Mouse (Mus musculus) ES-Bruce4 (cell line): ENCODE results near the gene Rsph1. TPM values are rescaled to one million over a fixed set of nuclear protein-coding genes. Genes with fewer than 3 reads are reported as not detected.

Experiments
- H3K27ac ChIP-seq: 2 replicates; pipeline ENCODE4 v1.5.1; 2012; ENCODE audit warnings: low read length, inconsistent platforms; ENCODE audit not compliant: insufficient read depth
- H3K27me3 ChIP-seq: 2 replicates; pipeline ENCODE4 v1.6.1; 2012; ENCODE audit warnings: mild to moderate bottlenecking, low read length, inconsistent platforms; ENCODE audit not compliant: control insufficient read depth, poor library complexity, insufficient read depth, severe bottlenecking
- H3K36me3 ChIP-seq: 2 replicates; pipeline ENCODE4 v1.6.1; 2012; ENCODE audit warnings: inconsistent platforms, mild to moderate bottlenecking, low read length, moderate library complexity; ENCODE audit not compliant: control insufficient read depth, poor library complexity, insufficient read depth, severe bottlenecking
- H3K4me1 ChIP-seq: one replicate; pipeline ENCODE4 v1.8.1; 2011; ENCODE audit warnings: low read length; ENCODE audit not compliant: control insufficient read depth, insufficient read depth
- H3K4me3 ChIP-seq: 2 replicates; pipeline ENCODE4 v1.5.1; 2011; ENCODE audit warnings: low read depth, mild to moderate bottlenecking, low read length
- H3K9ac ChIP-seq: 2 replicates; pipeline ENCODE4 v1.6.1; 2012; ENCODE audit warnings: low read depth, mild to moderate bottlenecking, inconsistent platforms; ENCODE audit not compliant: poor library complexity, severe bottlenecking
- H3K9me3 ChIP-seq: replicated peaks from 2 replicates; pipeline ENCODE4 v1.6.1; 2012; ENCODE audit warnings: mild to moderate bottlenecking, low read length, inconsistent platforms; ENCODE audit not compliant: control insufficient read depth, poor library complexity, insufficient read depth, severe bottlenecking
- CTCF ChIP-seq: IDR thresholded peaks from one replicate; pipeline ENCODE4 v1.8.1; 2011; ENCODE audit warnings: low read depth, low read length
- EP300 ChIP-seq: IDR thresholded peaks from 2 replicates; pipeline ENCODE4 v1.6.1; 2011; ENCODE audit warnings: low read depth, low read length; ENCODE audit not compliant: insufficient read depth
- POLR2A ChIP-seq: IDR thresholded peaks from one replicate; pipeline ENCODE4 v1.8.1; 2011; ENCODE audit warnings: low read length; ENCODE audit not compliant: insufficient read depth
- polyA plus RNA-seq: library from polyadenylated mRNA; stranded (reverse); fragments of >200 nt; gene quantifications from 2 replicates; pipeline ENCODE4 v1.2.4, GENCODE M21; 2011; ENCODE audit warnings: low read depth; ENCODE audit not compliant: missing spikeins, insufficient read depth, insufficient read length

Rsph1 gene
- polyA plus RNA-seq, 1 experiment, result 11.5 TPM

DNA sequence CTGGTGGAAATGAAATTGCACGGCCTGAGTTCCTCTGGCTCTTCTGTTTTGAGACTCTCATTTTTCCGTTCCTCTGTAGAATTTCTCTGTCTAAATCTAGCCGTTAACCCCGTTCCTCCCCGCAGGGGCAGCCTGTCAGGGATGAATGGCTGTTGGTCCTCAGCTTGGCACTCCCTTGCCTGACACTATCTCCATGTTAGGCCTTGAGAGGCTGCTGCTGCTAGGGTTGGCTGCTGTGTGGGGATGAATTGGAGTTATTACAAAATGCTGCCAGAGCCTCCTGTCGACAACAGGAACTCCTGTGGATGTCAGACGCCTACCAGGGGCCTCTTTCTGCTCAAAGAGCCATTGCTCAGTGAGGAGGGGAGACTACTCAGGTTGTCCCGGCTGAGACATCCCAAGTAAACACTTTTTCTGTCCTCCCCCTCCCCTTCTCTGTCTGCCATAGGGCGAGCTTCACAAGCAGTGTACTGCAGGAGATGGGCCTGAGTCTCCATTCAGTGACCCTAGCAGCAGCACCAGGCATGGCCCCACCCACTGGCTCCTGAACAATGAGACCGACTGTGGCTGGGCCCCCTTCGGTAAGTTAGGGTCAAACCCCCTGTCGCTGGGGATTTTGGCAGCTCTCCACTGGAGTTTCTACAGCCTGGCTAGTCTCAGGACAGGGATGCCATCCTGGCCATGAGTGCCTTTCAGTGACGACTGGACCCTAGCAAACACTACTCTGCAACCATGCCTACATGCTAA is 38.0 kb upstream of the Rsph1 start:
- Histone ChIP-seq H3K27ac (no peak overlapping the region), H3K27me3 (no peaks in the 10 kb centered on the region), H3K9ac (no peak overlapping the region), H3K4me1 (no peaks in the 10 kb centered on the region), H3K9me3 (no peaks in the 10 kb centered on the region), H3K36me3 (no peaks in the 10 kb centered on the region), H3K4me3 (no peak overlapping the region)
- no peak for TF ChIP-seq POLR2A
- no peak for TF ChIP-seq CTCF
- TF ChIP-seq EP300, result no peak

DNA sequence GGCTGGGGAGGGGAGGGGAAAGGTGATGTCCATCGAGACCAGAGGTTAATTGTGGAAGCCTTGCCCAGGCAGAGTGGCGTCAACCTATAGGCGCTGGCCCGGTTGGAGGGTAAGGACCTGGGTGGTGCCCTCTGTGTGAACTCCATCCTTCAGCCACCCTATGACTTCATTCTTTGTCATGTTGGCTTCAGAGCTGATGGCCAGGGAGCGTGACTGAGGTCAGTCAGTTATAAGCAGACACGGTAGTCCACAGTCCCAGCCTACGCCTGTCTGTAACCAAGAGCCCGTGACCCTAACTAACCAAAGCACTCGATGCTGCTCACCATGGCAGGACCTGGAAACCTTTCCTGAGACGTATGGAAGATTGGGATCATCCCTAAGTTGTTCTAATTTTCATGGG is 35.5 kb upstream of the Rsph1 start:
- Histone ChIP-seq H3K9ac (no peak overlapping the region), H3K4me3 (no peak overlapping the region), H3K4me1 (peaks cover 3% of the 10 kb centered on the region), H3K36me3 (no peaks in the 10 kb centered on the region), H3K9me3 (no peaks in the 10 kb centered on the region), H3K27ac (no peak overlapping the region), H3K27me3 (no peaks in the 10 kb centered on the region)
- TF ChIP-seq POLR2A, result no peak

DNA sequence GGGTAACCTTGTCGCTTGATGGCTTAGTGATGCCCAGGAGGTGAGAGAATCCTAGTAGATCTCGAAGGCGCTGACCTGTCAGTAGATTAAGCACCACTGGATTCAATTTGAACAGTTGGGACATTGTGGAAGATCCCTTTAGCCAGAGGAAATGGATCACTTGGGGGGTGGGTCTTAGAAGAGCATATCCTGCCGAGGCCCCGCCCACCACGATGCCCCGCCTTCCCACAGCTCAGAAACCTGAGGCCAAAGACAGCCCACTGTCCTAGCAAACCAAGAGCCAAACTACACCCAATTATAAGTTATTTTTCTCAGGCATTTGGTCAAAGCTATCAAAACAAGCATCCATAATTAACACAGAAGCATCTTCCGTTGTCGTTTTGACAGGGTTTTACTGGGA is 33.9 kb upstream of the Rsph1 start:
- H3K4me3 ChIP-seq, result peak overlapping the region; percentile 98
- H3K27ac ChIP-seq, result peak overlapping the region; percentile 83; the same call in 1 of the 2 replicates
- H3K27me3 ChIP-seq, result no peaks in the 10 kb centered on the region
- no peaks in the 10 kb centered on the region for H3K36me3 ChIP-seq
- peak overlapping the region; percentile 84 for H3K9ac ChIP-seq
- TF ChIP-seq POLR2A, result peak; percentile 64
- no peak for TF ChIP-seq EP300
- H3K9me3 ChIP-seq, result no peaks in the 10 kb centered on the region
- peaks cover 5% of the 10 kb centered on the region for H3K4me1 ChIP-seq

DNA sequence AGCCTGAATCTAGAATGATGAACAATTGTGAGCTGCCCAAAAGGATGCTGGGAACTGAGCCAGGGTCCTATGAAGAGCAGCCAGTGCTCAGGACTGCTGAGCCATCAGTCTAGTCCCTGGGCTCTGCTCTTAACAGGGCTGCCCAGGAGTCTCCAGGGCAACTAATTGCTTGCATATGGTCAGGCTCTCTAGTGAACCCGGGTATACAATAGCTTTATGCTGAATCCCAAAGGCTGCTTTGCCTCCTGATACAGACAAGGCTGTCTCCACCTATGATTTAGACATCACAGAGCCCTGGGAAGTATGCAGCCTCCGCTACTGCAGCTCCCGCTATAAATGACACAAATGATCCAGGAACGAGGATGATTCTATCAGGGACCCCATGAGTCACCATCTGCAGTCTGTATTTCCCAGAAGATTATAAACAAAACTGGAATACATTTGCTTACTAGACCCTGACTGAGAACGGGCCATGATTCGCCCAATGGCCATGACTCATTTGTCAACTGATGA is 32.2 kb upstream of the Rsph1 start:
- H3K36me3 ChIP-seq, result no peaks in the 10 kb centered on the region
- H3K4me1 ChIP-seq, result peaks cover 13% of the 10 kb centered on the region
- H3K9ac ChIP-seq, result no peak overlapping the region
- no peak overlapping the region for H3K4me3 ChIP-seq
- TF ChIP-seq EP300, result no peak
- no peak for TF ChIP-seq POLR2A
- TF ChIP-seq CTCF, result no peak
- H3K9me3 ChIP-seq, result no peaks in the 10 kb centered on the region
- H3K27me3 ChIP-seq, result no peaks in the 10 kb centered on the region
- no peak overlapping the region for H3K27ac ChIP-seq

DNA sequence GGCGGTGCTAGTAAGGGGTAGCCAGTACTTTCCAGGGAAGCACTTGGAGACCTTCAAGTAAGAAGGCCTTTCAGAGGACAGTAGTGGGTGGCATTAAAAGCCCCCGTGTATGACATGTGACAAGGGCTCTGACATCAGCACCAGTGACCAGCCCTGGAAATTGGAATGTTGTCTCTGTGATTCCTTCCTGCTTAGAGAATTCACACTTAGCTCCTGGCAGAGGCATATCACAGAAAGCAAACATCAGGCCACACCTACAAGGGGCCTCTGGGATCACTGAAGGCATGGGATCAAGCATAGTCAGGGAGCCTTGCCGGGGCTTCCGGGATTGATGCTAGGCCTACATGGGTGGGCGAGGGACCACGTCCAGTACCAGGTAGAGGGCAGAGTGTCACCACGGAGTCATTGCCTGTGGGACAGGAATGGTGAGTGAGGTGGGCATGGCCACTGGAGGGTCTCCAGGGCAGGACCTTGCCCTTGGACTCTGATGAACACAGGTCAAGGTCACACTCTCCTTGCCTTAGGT is 31.2 kb upstream of the Rsph1 start:
- Histone ChIP-seq H3K9ac (no peak overlapping the region), H3K4me1 (peaks cover 19% of the 10 kb centered on the region), H3K9me3 (no peaks in the 10 kb centered on the region), H3K27me3 (no peaks in the 10 kb centered on the region), H3K4me3 (no peak overlapping the region), H3K27ac (peak overlapping the region; percentile 30; the same call in 1 of the 2 replicates), H3K36me3 (no peaks in the 10 kb centered on the region)
- peak; percentile 74; the same call in 1 of the 2 replicates for TF ChIP-seq EP300
- no peak for TF ChIP-seq CTCF

DNA sequence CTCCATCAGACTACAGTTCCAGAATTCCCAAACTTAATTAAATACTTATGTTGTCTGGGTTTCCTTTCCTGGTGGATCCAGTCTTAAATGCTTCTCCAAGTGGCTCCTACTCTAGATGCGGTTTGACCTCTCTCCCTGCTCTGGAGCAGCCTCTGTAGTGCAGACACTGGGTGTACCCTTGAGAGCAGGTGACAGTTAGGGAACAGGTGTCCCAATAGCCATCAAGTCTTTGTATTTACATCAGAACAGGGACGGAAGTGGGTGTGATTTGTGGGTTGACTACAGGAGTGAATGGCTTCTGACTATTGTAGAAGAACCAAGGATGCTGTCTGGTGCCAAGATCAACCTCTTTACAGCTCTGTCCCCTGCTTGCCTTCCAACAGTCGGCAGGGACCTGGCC is 30.6 kb upstream of the Rsph1 start:
- H3K4me3 ChIP-seq, result no peak overlapping the region
- H3K4me1 ChIP-seq, result peaks cover 25% of the 10 kb centered on the region
- TF ChIP-seq POLR2A (no peak), CTCF (no peak), EP300 (peak; percentile 91)
- no peaks in the 10 kb centered on the region for H3K36me3 ChIP-seq
- no peaks in the 10 kb centered on the region for H3K9me3 ChIP-seq
- peak overlapping the region; percentile 30; the same call in 1 of the 2 replicates for H3K27ac ChIP-seq
- no peaks in the 10 kb centered on the region for H3K27me3 ChIP-seq
- no peak overlapping the region for H3K9ac ChIP-seq
